Mouse (Mus musculus) lung, postnatal 0 days (tissue): ENCODE measurements around the gene Tmem202. TPM values are rescaled to one million over a fixed set of nuclear protein-coding genes. Genes with fewer than 3 reads are reported as not detected.

Experiments used
- ATAC-seq: fragments of 200-750 bp; cut with Nextera tagmentation; 2 replicates; pipeline ENCODE4 v1.8.0; 2017; ENCODE audit warnings: moderate library complexity
- DNase-seq: peaks from one replicate; pipeline ENCODE4 v3.0.0-alpha.2; 2016; ENCODE audit warnings: low spot score
- H3K27ac ChIP-seq: fragments of 300-500 bp; sonication (generic); 2 replicates; pipeline ENCODE4 v1.5.1; 2014; ENCODE audit warnings: antibody characterized with exemption, mild to moderate bottlenecking, low read length, mixed read lengths
- H3K27me3 ChIP-seq: fragments of 300-500 bp; sonication (generic); replicated peaks from 2 replicates; pipeline ENCODE4 v1.6.1; 2014; ENCODE audit warnings: low read length, mixed read lengths; ENCODE audit not compliant: insufficient read depth
- H3K36me3 ChIP-seq: fragments of 300-500 bp; sonication (generic); 2 replicates; pipeline ENCODE4 v1.6.1; 2014; ENCODE audit warnings: low read length, mixed read lengths; ENCODE audit not compliant: insufficient read depth
- H3K4me1 ChIP-seq: fragments of 300-500 bp; sonication (generic); 2 replicates; pipeline ENCODE4 v1.6.1; 2014; ENCODE audit warnings: antibody characterized with exemption, low read depth, low read length, mixed read lengths; ENCODE audit not compliant: insufficient read depth
- H3K4me2 ChIP-seq: fragments of 300-500 bp; sonication (generic); replicated peaks from 2 replicates; pipeline ENCODE4 v1.6.1; 2014; ENCODE audit warnings: low read depth, mild to moderate bottlenecking, low read length, moderate library complexity, mixed read lengths
- H3K4me3 ChIP-seq: fragments of 300-500 bp; sonication (generic); 2 replicates; pipeline ENCODE4 v1.5.1; 2014; ENCODE audit warnings: low read depth, low read length
- H3K9ac ChIP-seq: fragments of 300-500 bp; sonication (generic); replicated peaks from 2 replicates; pipeline ENCODE4 v1.6.1; 2014; ENCODE audit warnings: low read depth, mild to moderate bottlenecking
- H3K9me3 ChIP-seq: fragments of 300-500 bp; sonication (generic); 2 replicates; pipeline ENCODE4 v1.6.1; 2016; ENCODE audit warnings: low read length, mixed read lengths
- CTCF ChIP-seq: IDR thresholded peaks from 2 replicates; pipeline ENCODE4 v1.5.1; 2016; ENCODE audit warnings: antibody characterized with exemption, mild to moderate bottlenecking
- EP300 ChIP-seq: IDR thresholded peaks from 2 replicates; pipeline ENCODE4 v1.6.1; 2016; ENCODE audit warnings: antibody characterized with exemption, mild to moderate bottlenecking, control low read depth
- WGBS: fragments of 180-500 bp; shearing (Covaris S2); extraction: QIAGEN DNeasy Blood & Tissue Kit; methylation state at CpG from one replicate; pipeline ENCODE4 v1.1.7; 2014; 5-methylcytosine and 5-hydroxymethylcytosine counted together
- polyA plus RNA-seq: library from polyadenylated mRNA; unstranded; fragments of >200 nt; fragmentation: Nextera tagmentation; extraction: Ambion mirVana; gene quantifications from 2 replicates; pipeline ENCODE4 v1.2.1, GENCODE M21; 2015

The Tmem202 gene
- 0.57 and 0.83 TPM in 2 replicates for polyA plus RNA-seq

GRCm38 (mm10) chr9:59539441-59540137, at the start of gene Tmem202, which contains the start of gene Hexa:
Gene Tmem202, minus strand, starts transcription at chr9:59539847.
Gene Hexa, plus strand, starts transcription at chr9:59539540.
- H3K4me1 ChIP-seq: peaks cover 16% of the 10 kb centered on the region; the same call in 1 of the 2 replicates
- no peaks in the 10 kb centered on the region for H3K27me3 ChIP-seq
- ATAC-seq (peak; percentile 84), DNase-seq (peak; percentile 92)
- H3K4me3 ChIP-seq: peak within 1 kb of the TSS; percentile 64
- peak within 1 kb of the TSS; percentile 64 for H3K9ac ChIP-seq
- no peaks in the 10 kb centered on the region for H3K9me3 ChIP-seq
- no peak for TF ChIP-seq CTCF
- no peak for TF ChIP-seq EP300
- peak within 1 kb of the TSS; percentile 43 for H3K27ac ChIP-seq
- no peaks in the 10 kb centered on the region for H3K36me3 ChIP-seq
- WGBS: under 1% methylated on average over 55 of the region's 55 CpGs
- peak within 1 kb of the TSS; percentile 83 for H3K4me2 ChIP-seq

DNA sequence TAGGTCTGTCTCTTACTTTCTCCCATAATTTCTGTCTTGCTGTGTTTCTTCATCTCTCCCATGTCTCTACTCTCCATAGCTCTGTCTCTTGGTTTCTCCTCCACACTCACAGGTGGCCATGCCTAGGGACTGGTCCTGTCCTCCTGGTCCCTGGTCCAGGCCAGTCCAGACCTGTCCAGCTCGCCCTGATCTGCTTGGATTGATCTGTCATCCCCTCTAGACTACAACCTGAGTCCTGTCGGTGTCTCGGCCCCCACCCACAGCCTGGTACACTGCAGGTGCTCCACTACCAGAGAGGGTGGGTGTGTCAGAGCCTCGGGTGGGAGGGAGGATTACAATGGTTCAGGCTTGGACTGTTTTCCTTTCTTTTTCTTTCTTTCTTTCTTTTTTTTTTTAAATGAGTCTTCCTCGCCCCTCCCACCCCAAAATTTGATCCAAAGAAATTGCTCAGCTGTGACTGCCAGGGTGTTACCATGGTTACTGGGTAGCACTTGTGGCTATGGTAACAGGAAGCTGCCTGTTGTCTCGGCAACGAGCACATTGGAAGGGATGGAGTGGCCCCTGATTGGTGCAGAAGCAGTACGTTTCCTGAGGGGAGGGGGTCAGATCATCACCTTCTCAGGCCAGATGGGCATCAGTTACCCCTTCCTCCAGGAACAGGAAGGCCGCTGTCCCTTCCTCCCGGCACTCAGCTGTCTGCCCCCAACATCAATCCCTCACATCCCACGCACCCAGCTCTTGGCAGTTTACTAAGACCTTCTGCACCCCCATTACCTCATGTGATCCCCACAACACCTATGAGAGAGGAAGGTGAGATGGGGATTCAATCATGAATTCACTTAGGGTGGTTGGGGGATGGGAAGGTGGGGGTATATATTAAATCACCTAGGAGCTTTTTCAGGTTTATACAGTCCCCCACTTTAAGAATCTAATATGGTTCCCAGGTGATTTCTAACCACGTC, 49.3 kb upstream of the Tmem202 start:
- H3K36me3 ChIP-seq: no peaks in the 10 kb centered on the region
- no peak overlapping the region for H3K27ac ChIP-seq
- no peak overlapping the region for H3K4me2 ChIP-seq
- H3K9me3 ChIP-seq: no peaks in the 10 kb centered on the region
- WGBS: 37% methylated on average over 12 of the region's 12 CpGs
- TF ChIP-seq EP300 (no peak), CTCF (no peak)
- H3K4me1 ChIP-seq: no peaks in the 10 kb centered on the region
- DNase-seq (no peak), ATAC-seq (no peak)
- H3K9ac ChIP-seq: no peak overlapping the region
- 0 out of 2 replicates have a peak, but pooled peaks cover 3% of the 10 kb centered on the region for H3K27me3 ChIP-seq
- no peak overlapping the region for H3K4me3 ChIP-seq

DNA sequence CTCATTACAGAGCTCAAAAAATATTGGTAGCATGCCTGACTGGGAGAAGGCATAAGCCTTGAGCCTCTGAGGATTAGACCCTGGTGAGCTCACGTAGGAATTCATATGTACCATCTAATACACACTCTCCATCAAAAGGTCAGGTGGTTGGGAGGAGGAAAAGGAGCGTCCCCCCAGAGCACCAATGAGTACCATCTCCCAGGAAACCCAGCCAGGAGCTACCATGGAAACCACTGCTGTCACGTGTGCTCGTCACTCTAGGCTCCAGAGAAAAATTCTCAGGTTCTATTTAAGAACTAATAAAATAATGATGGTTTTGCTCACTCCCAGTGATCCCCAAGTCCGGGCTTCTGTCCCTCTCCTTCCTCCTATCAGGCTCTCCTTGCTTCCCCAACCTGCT, 48.6 kb upstream of the Tmem202 start:
- H3K4me3 ChIP-seq: no peak overlapping the region
- no peaks in the 10 kb centered on the region for H3K9me3 ChIP-seq
- ATAC-seq: no peak
- TF ChIP-seq EP300 (no peak), CTCF (no peak)
- no peak for DNase-seq
- 46% methylated on average over 5 of the region's 5 CpGs for WGBS
- H3K4me2 ChIP-seq: no peak overlapping the region
- no peak overlapping the region for H3K9ac ChIP-seq
- 0 out of 2 replicates have a peak, but pooled peaks cover 3% of the 10 kb centered on the region for H3K27me3 ChIP-seq
- H3K27ac ChIP-seq: no peak overlapping the region
- no peaks in the 10 kb centered on the region for H3K36me3 ChIP-seq
- no peaks in the 10 kb centered on the region for H3K4me1 ChIP-seq

DNA sequence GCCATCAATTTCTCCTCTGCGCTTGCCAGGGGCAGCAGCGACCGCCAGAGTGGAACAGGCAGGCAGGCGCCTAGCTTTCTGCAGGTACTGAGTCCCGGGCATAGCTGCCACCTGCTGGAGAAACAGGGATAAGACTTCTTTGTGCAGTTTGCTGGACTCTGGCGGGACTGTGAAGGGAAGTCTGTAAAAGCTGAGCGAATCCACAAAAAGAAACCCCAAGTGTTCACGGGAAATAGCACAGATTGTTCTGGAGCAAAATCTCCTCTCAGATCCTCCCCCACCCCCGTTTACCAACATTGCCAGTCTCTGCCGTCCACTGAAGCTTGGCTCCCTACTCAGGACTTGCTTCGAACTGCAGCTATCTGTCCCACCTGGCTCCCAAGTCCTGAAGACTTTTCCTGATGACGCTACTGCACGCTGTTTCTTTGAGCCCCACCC, 45.2 kb upstream of the Tmem202 start:
- H3K4me1 ChIP-seq: no peaks in the 10 kb centered on the region
- ATAC-seq (peak; percentile 88), DNase-seq (peak; percentile 84)
- H3K4me3 ChIP-seq: peak overlapping the region; percentile 23; the same call in 1 of the 2 replicates
- H3K9me3 ChIP-seq: no peaks in the 10 kb centered on the region
- H3K36me3 ChIP-seq: no peaks in the 10 kb centered on the region
- 7% methylated on average over 13 of the region's 13 CpGs for WGBS
- 0 out of 2 replicates have a peak, but pooled peaks cover 3% of the 10 kb centered on the region for H3K27me3 ChIP-seq
- H3K9ac ChIP-seq: no peak overlapping the region
- peak overlapping the region; percentile 46 for H3K4me2 ChIP-seq
- peak; percentile 85 for TF ChIP-seq CTCF
- TF ChIP-seq EP300: no peak
- no peak overlapping the region for H3K27ac ChIP-seq

DNA sequence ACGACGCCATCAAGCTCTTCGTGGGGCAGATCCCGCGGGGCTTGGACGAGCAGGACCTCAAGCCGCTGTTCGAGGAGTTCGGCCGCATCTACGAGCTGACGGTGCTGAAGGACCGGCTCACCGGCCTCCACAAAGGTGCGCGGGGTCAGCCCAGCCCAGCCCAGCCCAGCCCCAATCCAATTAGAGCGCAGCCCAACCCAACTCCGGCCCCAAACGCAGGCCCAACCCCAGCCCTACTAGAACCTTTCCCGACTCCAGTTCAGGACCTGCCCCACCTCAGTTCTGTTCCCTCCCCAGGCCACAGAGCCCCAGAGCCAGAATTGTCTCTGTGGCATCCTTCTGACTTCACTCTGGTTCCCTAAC, 38.8 kb upstream of the Tmem202 start:
- no peak overlapping the region for H3K9ac ChIP-seq
- H3K9me3 ChIP-seq: no peaks in the 10 kb centered on the region
- H3K4me3 ChIP-seq: peak overlapping the region; percentile 41
- 0% methylated on average over 9 of the region's 20 CpGs for WGBS
- H3K27ac ChIP-seq: no peak overlapping the region
- no peak for TF ChIP-seq CTCF
- no peak for TF ChIP-seq EP300
- no peak; the same call in 1 of the 2 replicates for ATAC-seq
- H3K4me2 ChIP-seq: peak overlapping the region; percentile 64
- H3K27me3 ChIP-seq: 0 out of 2 replicates have a peak, but pooled peaks cover 10% of the 10 kb centered on the region
- H3K4me1 ChIP-seq: no peaks in the 10 kb centered on the region
- no peaks in the 10 kb centered on the region for H3K36me3 ChIP-seq
- DNase-seq: no peak
